Mouse (Mus musculus) testis, postnatal 10 days (tissue): ENCODE data around the gene Parp1.
"Not testable (repeated sequence)": the region's sequence is repeated elsewhere in the genome, so short reads cannot be mapped to it uniquely, and the experiment has no call there.

Experiments used
- DNase-seq: peaks from one replicate; pipeline ENCODE4 v3.0.0; 2021; ENCODE audit warnings: low spot score

The Parp1 gene

DNA sequence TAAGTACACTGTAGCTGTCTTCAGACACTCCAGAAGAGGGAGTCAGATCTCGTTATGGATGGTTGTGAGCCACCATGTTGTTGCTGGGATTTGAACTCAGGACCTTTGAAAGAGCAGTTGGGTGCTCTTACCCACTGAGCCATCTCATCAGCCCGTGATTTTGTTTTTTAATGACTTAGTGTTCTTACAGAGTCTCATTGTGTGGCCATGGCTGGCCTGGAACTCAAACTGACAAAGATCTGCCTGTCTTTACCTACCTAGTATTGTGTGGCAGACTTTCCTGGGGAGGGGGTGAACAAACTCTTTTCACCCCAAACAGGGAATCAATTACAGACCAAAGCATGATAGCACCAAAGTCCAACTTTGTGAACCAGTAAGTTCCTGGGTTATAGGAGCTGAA lies 69.1 kb downstream of the Parp1 start:
- not testable (repeated sequence) for DNase-seq

DNA sequence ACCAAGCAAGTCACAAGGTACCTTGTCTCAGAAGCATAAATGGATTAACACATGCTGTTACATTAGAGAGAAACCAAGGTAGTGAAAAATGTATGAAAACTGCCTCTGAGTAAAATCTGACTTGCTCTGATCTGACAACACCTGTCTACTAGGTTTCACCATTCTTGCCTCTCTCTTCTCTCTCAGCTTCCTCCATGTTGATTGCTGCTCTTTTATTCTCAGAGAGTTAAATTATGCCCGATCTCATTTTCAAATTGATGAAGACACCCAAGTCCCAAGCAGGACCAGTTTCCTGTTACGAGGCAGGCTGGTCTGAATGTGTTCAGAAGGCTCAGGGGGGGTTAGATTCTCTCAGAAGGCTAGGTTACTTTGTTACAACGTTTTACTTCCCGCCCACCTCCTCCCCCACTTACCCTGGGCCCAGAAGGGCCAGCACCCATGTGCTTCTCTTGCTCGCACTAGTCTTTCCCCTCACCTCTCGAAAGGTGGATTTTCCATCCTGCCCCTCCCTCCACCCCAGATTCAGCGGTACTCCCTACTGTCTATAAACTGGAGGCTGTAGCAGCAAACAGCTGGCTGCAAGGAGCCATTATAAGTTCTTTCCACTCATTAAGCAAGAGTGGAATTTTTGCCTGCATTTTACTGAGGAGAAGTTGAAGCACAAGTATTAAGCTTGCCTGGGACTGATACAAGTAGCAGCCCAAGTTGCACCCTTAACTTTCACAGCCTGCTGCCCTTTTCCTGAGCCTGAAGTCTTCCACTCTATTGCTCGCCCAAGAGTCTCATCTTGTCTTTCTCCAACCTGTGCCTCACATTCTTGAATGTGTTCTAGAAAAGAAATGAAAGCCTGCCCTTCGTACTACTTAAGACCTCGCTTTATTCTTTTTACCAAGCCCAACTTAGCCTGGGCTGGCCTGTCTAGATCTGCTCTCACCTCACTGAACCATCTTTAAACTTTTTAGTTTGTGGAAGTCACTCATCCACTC lies 71.0 kb downstream of the Parp1 start:
- DNase-seq, result peak; percentile 58

DNA sequence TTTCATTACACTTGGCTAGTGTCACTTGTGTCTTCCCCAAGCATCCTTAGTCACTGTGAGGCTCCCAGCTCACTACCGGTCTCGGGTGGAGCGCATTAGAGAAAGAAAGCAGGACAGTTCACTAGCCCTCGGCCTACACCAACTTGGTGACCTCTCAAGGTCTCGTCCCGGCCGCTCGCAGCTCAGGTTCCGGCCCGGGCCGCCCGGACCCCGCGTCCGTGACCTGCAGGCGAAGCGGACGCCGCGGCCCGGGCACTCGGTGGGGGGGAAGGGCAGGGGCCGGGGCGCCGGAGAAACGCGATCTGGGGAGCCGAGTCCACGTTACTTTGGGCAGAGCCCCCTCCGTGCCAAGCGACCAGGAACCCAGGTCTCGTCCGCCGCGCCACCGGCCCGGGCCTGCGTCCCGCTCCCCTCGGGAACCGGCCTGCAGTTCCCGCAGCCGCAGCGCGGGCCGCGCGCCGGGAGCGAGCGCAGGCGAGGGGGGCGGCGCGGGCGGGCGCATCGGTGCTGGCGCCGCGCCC lies 71.9 kb downstream of the Parp1 start:
- peak; percentile 72 for DNase-seq

DNA sequence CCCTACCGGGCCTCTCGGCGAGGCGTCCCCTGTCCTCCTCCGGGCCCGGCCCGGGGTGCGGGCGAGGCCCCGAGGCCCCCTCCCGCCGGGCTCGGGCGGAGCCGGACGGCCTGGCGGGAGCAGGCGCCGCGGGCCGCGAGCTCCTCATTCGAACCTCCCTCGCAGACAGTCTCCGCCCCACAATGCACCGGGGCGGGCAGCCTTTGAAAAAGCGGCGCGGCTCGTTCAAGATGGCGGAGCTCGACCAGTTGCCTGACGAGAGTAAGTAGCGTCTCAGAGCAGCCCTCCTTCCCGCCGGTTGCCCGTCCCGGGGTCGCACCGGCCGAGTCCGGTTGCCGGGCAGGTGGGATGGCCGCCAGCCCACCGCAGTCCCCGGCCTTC lies 72.4 kb downstream of the Parp1 start, which contains the start of gene Lin9:
Lin9 (plus strand) TSS at position 14 of the 381 bp plus-strand sequence.
- peak; percentile 96 for DNase-seq

DNA sequence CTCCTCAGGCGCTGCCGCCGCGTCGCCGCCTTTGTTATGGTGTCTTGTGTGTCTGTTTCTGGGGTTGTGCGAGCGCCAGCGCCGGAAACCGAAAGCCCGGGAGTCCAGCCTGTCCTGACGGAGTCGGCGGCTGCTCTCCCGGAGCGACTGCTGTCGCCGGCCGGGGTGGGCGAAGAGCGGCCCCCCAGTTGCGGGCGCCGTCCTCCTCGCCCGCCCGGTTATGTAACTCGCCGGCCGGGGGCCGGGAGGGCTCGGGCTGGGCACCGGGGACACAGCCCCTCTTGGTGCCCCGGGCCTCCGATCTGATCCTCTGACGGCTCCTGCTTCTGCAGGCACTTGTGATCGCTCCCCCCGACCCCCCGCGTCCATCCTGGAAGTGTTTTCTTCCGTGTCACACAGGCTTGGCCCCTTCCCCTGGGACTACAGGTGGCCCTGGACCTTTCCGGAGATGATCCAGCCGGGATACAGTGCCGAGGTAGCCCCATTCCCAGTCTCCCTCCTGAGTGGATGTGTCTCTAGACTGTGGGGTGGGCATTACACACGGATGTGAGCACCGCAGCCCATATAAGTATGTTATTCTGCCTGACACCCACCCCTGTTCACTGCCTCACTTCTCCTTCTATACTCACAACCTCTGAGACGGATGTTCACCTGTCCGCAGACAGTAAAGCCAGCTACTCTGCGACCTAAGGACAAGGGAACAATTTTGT lies 72.9 kb downstream of the Parp1 start:
- peak; percentile 57 for DNase-seq

DNA sequence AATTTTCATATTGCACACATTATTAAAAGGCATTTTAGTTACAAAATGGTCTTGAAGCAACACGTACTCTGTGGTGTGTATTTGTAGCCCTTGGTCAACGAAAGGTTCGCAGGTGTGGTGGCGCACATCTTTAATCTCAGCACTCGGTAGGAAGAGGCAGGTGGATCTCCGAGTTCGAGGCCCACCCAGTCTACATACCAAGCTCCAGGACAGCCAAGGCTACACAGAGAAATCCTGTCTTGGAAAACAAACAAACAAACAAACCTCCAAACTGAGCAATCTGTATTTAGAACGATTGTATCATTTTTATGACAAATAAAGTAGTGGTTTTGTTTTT lies 73.5 kb downstream of the Parp1 start:
- no peak for DNase-seq
